Mouse (Mus musculus) forebrain, postnatal 0 days (tissue): ENCODE data around the gene Ireb2. TPM values are rescaled to one million over a fixed set of nuclear protein-coding genes. Genes with fewer than 3 reads are reported as not detected.
"Not testable (repeated sequence)": the region's sequence is repeated elsewhere in the genome, so short reads cannot be mapped to it uniquely, and the experiment has no call there.

Source experiments
- ATAC-seq: fragments of 200-750 bp; cut with Nextera tagmentation; 2 replicates; pipeline ENCODE4 v1.8.0; 2017; ENCODE audit warnings: mild to moderate bottlenecking, moderate library complexity
- DNase-seq: peaks from one replicate; pipeline ENCODE4 v3.0.0-alpha.2; 2015
- H3K27ac ChIP-seq: fragments of 300-500 bp; sonication (generic); 2 replicates; pipeline ENCODE4 v1.5.1; 2014; ENCODE audit warnings: low read depth, mild to moderate bottlenecking, antibody characterized with exemption, low read length, moderate library complexity, mixed read lengths
- H3K27me3 ChIP-seq: fragments of 300-500 bp; sonication (generic); 2 replicates; pipeline ENCODE4 v1.6.1; 2014; ENCODE audit warnings: mild to moderate bottlenecking, low read length, mixed read lengths; ENCODE audit not compliant: insufficient read depth
- H3K36me3 ChIP-seq: fragments of 300-500 bp; sonication (generic); 2 replicates; pipeline ENCODE4 v1.6.1; 2014; ENCODE audit warnings: mild to moderate bottlenecking, moderate library complexity; ENCODE audit not compliant: insufficient read depth
- H3K4me1 ChIP-seq: fragments of 300-500 bp; sonication (generic); 2 replicates; pipeline ENCODE4 v1.6.1; 2014; ENCODE audit warnings: antibody characterized with exemption; ENCODE audit not compliant: insufficient read depth
- H3K4me2 ChIP-seq: fragments of 300-500 bp; sonication (generic); 2 replicates; pipeline ENCODE4 v1.6.1; 2014; ENCODE audit warnings: low read depth, mild to moderate bottlenecking, moderate library complexity
- H3K4me3 ChIP-seq: fragments of 300-500 bp; sonication (generic); 2 replicates; pipeline ENCODE4 v1.5.1; 2014; ENCODE audit warnings: low read depth, low read length, mixed read lengths
- H3K9ac ChIP-seq: fragments of 300-500 bp; sonication (generic); 2 replicates; pipeline ENCODE4 v1.6.1; 2014; ENCODE audit warnings: mild to moderate bottlenecking
- H3K9me3 ChIP-seq: fragments of 300-500 bp; sonication (generic); 2 replicates; pipeline ENCODE4 v1.6.1; 2016; ENCODE audit warnings: low read length
- CTCF ChIP-seq: sonication (generic); IDR thresholded peaks from 2 replicates; pipeline ENCODE4 v1.5.1; 2016; ENCODE audit warnings: antibody characterized with exemption, control low read depth, low read depth
- WGBS: fragments of 180-500 bp; shearing (Covaris S2); extraction: QIAGEN DNeasy Blood & Tissue Kit; methylation state at CpG from one replicate; pipeline ENCODE4 v1.1.7; 2014; 5-methylcytosine and 5-hydroxymethylcytosine counted together
- polyA plus RNA-seq: library from polyadenylated mRNA; unstranded; fragments of >200 nt; fragmentation: Nextera tagmentation; extraction: Ambion mirVana; gene quantifications from 2 replicates; pipeline ENCODE4 v1.2.1, GENCODE M21; 2015
- total RNA-seq: library from RNA; depleted of rRNA; stranded (reverse); fragments of >200 nt; gene quantifications from 2 replicates; pipeline ENCODE4 v1.2.3, GENCODE M21; 2014

Ireb2 gene
- total and polyA plus RNA-seq, 2 experiments from 2014 or later = 18.5 to 54.7 TPM

GRCm38 (mm10) chr9:54930741-54931140, 67.2 kb downstream of the Ireb2 start:
- TF ChIP-seq CTCF = no peak
- Histone ChIP-seq H3K9ac (no peak overlapping the region), H3K27me3 (no peaks in the 10 kb centered on the region), H3K36me3 (no peaks in the 10 kb centered on the region), H3K4me1 (no peaks in the 10 kb centered on the region), H3K4me3 (no peak overlapping the region), H3K4me2 (no peak overlapping the region), H3K9me3 (no peaks in the 10 kb centered on the region), H3K27ac (no peak overlapping the region)
- no peak for DNase-seq
- WGBS = 86% methylated on average over 1 of the region's 1 CpGs
- no peak for ATAC-seq

GRCm38 (mm10) chr9:54931765-54932164, 68.2 kb downstream of the Ireb2 start:
- no peak overlapping the region for H3K4me2 ChIP-seq
- no peaks in the 10 kb centered on the region for H3K9me3 ChIP-seq
- no peaks in the 10 kb centered on the region for H3K27me3 ChIP-seq
- WGBS = 7% methylated on average over 1 of the region's 1 CpGs
- DNase-seq (no peak), ATAC-seq (no peak)
- no peaks in the 10 kb centered on the region for H3K36me3 ChIP-seq
- H3K4me1 ChIP-seq = no peaks in the 10 kb centered on the region
- no peak for TF ChIP-seq CTCF
- H3K9ac ChIP-seq = no peak overlapping the region
- no peak overlapping the region for H3K4me3 ChIP-seq
- H3K27ac ChIP-seq = no peak overlapping the region

GRCm38 (mm10) chr9:54932379-54932778, 68.8 kb downstream of the Ireb2 start:
- Histone ChIP-seq H3K4me1 (no peaks in the 10 kb centered on the region), H3K4me3 (no peak overlapping the region), H3K36me3 (no peaks in the 10 kb centered on the region), H3K4me2 (no peak overlapping the region), H3K9me3 (no peaks in the 10 kb centered on the region), H3K27ac (no peak overlapping the region), H3K27me3 (no peaks in the 10 kb centered on the region), H3K9ac (no peak overlapping the region)
- WGBS = 77% methylated on average over 2 of the region's 2 CpGs
- no peak for TF ChIP-seq CTCF
- no peak for DNase-seq
- ATAC-seq = no peak

GRCm38 (mm10) chr9:54942071-54942470, 78.5 kb downstream of the Ireb2 start:
- Histone ChIP-seq H3K4me2 (no peak overlapping the region), H3K27ac (no peak overlapping the region), H3K27me3 (no peaks in the 10 kb centered on the region), H3K4me3 (no peak overlapping the region), H3K9me3 (no peaks in the 10 kb centered on the region), H3K36me3 (no peaks in the 10 kb centered on the region), H3K9ac (no peak overlapping the region), H3K4me1 (no peaks in the 10 kb centered on the region)
- 89% methylated on average over 4 of the region's 4 CpGs for WGBS
- no peak for TF ChIP-seq CTCF
- no peak for ATAC-seq
- no peak for DNase-seq

GRCm38 (mm10) chr9:54944467-54944866, 80.9 kb downstream of the Ireb2 start:
- Histone ChIP-seq H3K4me3 (no peak overlapping the region), H3K9ac (no peak overlapping the region), H3K36me3 (no peaks in the 10 kb centered on the region), H3K4me1 (no peaks in the 10 kb centered on the region), H3K4me2 (no peak overlapping the region), H3K27ac (no peak overlapping the region), H3K9me3 (no peaks in the 10 kb centered on the region), H3K27me3 (no peaks in the 10 kb centered on the region)
- WGBS = 81% methylated on average over 2 of the region's 2 CpGs
- no peak for DNase-seq
- TF ChIP-seq CTCF = no peak
- ATAC-seq = no peak

- Histone ChIP-seq H3K27ac (no peak overlapping the region), H3K27me3 (no peaks in the 10 kb centered on the region), H3K36me3 (no peaks in the 10 kb centered on the region), H3K4me2 (no peak overlapping the region), H3K9ac (no peak overlapping the region), H3K9me3 (no peaks in the 10 kb centered on the region), H3K4me1 (peaks cover under 1% of the 10 kb centered on the region; the same call in 1 of the 2 replicates), H3K4me3 (no peak overlapping the region)
- 60% methylated on average over 16 of the region's 16 CpGs for WGBS
- TF ChIP-seq CTCF = no peak
- ATAC-seq = no peak
- DNase-seq = peak; percentile 27
Measured at GRCm38 (mm10) chr9:54946256-54946655, 82.7 kb downstream of the Ireb2 start.

GRCm38 (mm10) chr9:54949465-54949864, 85.9 kb downstream of the Ireb2 start:
- Histone ChIP-seq H3K27ac (no peak overlapping the region), H3K4me1 (peaks cover 8% of the 10 kb centered on the region), H3K9me3 (no peaks in the 10 kb centered on the region), H3K9ac (no peak overlapping the region), H3K4me3 (no peak overlapping the region), H3K4me2 (no peak overlapping the region), H3K36me3 (peaks cover 21% of the 10 kb centered on the region), H3K27me3 (no peaks in the 10 kb centered on the region)
- ATAC-seq = no peak
- no peak for DNase-seq
- TF ChIP-seq CTCF = no peak

GRCm38 (mm10) chr9:54950162-54950561, 86.6 kb downstream of the Ireb2 start:
- ATAC-seq = peak; percentile 10; the same call in 1 of the 2 replicates
- peak overlapping the region; percentile 88 for H3K4me3 ChIP-seq
- H3K36me3 ChIP-seq = peaks cover 23% of the 10 kb centered on the region
- not testable (repeated sequence) for H3K9me3 ChIP-seq, DNase-seq, H3K27me3 ChIP-seq, H3K4me1 ChIP-seq
- H3K27ac ChIP-seq = peak overlapping the region; percentile 93
- peak overlapping the region; percentile 86 for H3K9ac ChIP-seq
- H3K4me2 ChIP-seq = peak overlapping the region; percentile 66
- 45% methylated on average over 8 of the region's 8 CpGs for WGBS
